Mouse (Mus musculus) layer of hippocampus, postnatal 10 days (tissue): ENCODE data around the gene Rgr. TPM values are rescaled to one million over a fixed set of nuclear protein-coding genes. Genes with fewer than 3 reads are reported as not detected.
"Not testable (repeated sequence)": the region's sequence is repeated elsewhere in the genome, so short reads cannot be mapped to it uniquely, and the experiment has no call there.

Source experiments
- DNase-seq, 2 experiments: peaks; one replicate each; pipeline ENCODE4 v3.0.0; 2021; ENCODE audit warnings: low spot score in 2 of 2
- total RNA-seq, 2 experiments: library from RNA; stranded (reverse); gene quantifications; 2 replicates each; pipeline ENCODE4 v1.2.3; 2021

Rgr gene
- total RNA-seq, 2 experiments from 2014 or later = not detected

GRCm38 (mm10) chr14:37002852-37003251 is 45.9 kb downstream of the Rgr start:
- no peak for DNase-seq

DNA sequence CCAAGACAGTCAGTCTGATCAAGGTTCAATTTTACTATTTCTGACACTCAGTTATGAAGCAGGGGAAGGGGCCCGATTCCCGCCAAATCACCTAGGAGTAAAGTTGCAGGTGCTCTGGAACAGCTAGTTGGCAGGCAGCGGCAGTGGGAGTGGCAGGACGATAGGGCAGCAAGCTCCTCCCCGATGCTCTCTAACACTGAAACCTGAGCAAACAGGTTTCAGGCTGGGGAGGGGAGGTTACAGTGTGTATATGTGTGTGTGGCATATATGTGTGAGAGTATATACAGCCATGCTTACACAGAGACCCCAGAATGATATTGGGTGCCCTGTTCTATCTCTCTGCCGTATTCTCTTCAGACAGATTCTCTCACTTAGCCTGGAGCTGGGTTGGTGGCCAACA is 48.0 kb downstream of the Rgr start:
- DNase-seq = not testable (repeated sequence)

GRCm38 (mm10) chr14:36989784-36990183 is 59.0 kb downstream of the Rgr start:
- DNase-seq = no peak

GRCm38 (mm10) chr14:36985693-36986092 is 63.1 kb downstream of the Rgr start:
- no peak for DNase-seq

Other genes with a start within 250 kb of the Rgr start
- 100 to 1,000 TPM in 1 of 2 experiments, 10 to 100 TPM in 1; 95.5 to 103 TPM for gene Ccser2, start 80.2 kb downstream of the Rgr start, total RNA-seq
- not detected for gene Lrit1, start 5.9 kb upstream of the Rgr start, total RNA-seq
- gene Lrit2, start 19.0 kb upstream of the Rgr start, total RNA-seq = not detected
- gene Cdhr1, start 49.4 kb upstream of the Rgr start, total RNA-seq = 10 to 100 TPM; 12.8 to 15.8 TPM
- not detected for gene 2610528A11Rik, start 65.1 kb upstream of the Rgr start, total RNA-seq
- 100 to 1,000 TPM; 226 to 248 TPM for gene Ghitm, start 86.3 kb upstream of the Rgr start, total RNA-seq